Mouse (Mus musculus): ENCODE data around the gene Atp5s.

- TF ChIP-seq CTCF (IDR thresholded peaks at IDR 0.05; ENCODE audit: control insufficient read depth, insufficient read depth, insufficient replicate concordance, low read depth, low read length), result no peak
- TF ChIP-seq POLR2A (IDR thresholded peaks at IDR 0.05; ENCODE audit: control insufficient read depth, low read depth, low read length), result no peak
Observed at GRCm38 (mm10) chr12:69777957-69778356, 53.2 kb downstream of the Atp5s start.
